Mouse (Mus musculus): Measurements from ENCODE around the gene Cnr2. TPM values are rescaled to one million over a fixed set of nuclear protein-coding genes. Genes with fewer than 3 reads are reported as not detected.

Cnr2 gene
- polyA plus RNA-seq, 1 experiment, result 18.8 TPM

DNA sequence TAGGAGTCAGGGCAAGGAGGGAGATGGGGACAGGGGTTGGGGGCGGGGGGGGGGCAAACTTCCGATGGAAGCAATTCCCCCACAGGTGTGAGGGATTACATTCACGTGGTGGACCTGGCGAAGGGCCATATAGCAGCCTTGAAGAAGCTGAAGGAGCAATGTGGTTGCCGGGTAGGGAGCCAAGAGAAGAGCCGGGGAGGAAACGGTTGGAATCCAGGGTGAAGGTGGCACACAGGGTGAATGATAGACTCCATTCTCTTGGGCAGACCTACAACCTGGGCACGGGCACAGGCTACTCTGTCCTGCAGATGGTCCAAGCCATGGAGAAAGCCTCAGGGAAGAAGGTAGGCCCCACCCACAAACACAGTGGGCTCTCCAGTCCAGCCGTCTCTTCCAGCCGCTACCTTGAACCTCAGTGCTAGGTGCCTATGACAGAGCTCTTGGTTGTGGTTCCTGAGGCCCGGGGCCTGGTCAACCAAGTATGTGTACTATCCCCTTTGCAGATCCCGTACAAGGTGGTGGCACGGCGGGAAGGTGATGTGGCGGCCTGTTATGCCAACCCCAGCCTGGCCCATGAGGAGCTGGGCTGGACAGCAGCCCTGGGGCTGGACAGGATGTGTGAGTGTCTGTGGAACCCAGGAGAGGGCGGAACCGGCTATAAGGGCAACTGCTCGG lies 72.0 kb downstream of the Cnr2 start:
- Histone ChIP-seq H3K4me3 (ENCODE audit: insufficient read depth, low read length) (no peak overlapping the region), H3K27ac (ENCODE audit: insufficient read depth, low read depth, low read length) (no peak overlapping the region), H3K4me1 (ENCODE audit: control insufficient read depth, insufficient read depth, low read length) (peaks cover 13% of the 10 kb centered on the region)
- TF ChIP-seq CTCF (IDR thresholded peaks at IDR 0.05; ENCODE audit: low read depth, low read length) (no peak), POLR2A (IDR thresholded peaks at IDR 0.05; ENCODE audit: borderline replicate concordance, low read depth, low read length) (no peak)

GRCm38 (mm10) chr4:135968271-135968869 lies 73.2 kb downstream of the Cnr2 start:
- H3K4me1 ChIP-seq (ENCODE audit: control insufficient read depth, insufficient read depth, low read length), result peaks cover 19% of the 10 kb centered on the region
- no peak overlapping the region for H3K27ac ChIP-seq (ENCODE audit: insufficient read depth, low read depth, low read length)
- TF ChIP-seq POLR2A (IDR thresholded peaks at IDR 0.05; ENCODE audit: borderline replicate concordance, low read depth, low read length) (no peak), CTCF (IDR thresholded peaks at IDR 0.05; ENCODE audit: low read depth, low read length) (no peak)
- H3K4me3 ChIP-seq (ENCODE audit: insufficient read depth, low read length), result no peak overlapping the region

DNA sequence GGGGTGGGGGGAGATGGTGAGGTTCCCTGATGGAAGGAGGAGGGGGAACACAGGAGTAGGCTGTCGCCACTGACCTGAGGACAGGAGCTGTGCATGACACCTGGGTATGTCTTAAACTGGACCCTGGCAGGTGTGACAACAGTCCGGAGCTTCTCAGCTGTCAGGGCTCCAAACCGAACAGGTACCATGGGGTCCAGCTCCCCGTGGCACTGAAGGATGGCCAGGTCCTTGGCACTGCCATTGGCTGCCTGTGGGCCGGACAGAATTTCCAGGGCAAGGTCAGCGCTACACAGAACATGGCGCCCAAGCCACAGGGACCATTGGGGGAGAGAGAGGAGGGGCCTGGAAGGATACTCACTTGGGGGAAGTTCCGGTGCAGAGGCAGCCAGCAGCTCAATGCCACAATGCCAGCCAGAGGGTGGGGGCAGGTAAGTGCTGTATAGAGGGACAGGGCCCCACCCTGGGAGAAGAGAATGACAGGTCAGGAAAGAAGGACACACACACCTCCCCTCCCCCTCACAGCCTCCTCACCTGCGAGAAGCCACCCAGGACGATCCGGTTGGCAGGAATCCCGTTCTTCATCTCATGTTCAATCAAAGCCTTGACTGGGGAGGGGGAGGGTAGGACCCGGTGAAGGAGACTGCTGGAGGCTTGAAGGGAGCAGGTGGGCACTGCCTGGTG lies 74.0 kb downstream of the Cnr2 start:
- no peak overlapping the region for H3K27ac ChIP-seq (ENCODE audit: insufficient read depth, low read depth, low read length)
- H3K4me3 ChIP-seq (ENCODE audit: insufficient read depth, low read length), result no peak overlapping the region
- TF ChIP-seq POLR2A (IDR thresholded peaks at IDR 0.05; ENCODE audit: borderline replicate concordance, low read depth, low read length) (no peak), CTCF (IDR thresholded peaks at IDR 0.05; ENCODE audit: low read depth, low read length) (no peak)
- peaks cover 27% of the 10 kb centered on the region for H3K4me1 ChIP-seq (ENCODE audit: control insufficient read depth, insufficient read depth, low read length)

Other genes starting within 250 kb of the Cnr2 start
- not detected in 2 replicates for gene Ifnlr1, start 209.1 kb upstream of the Cnr2 start, polyA plus RNA-seq (2012; ENCODE audit: insufficient read depth, insufficient read length, missing spikeins)
- not detected in 2 replicates for gene Il22ra1, start 167.2 kb upstream of the Cnr2 start, polyA plus RNA-seq (2012; ENCODE audit: insufficient read depth, insufficient read length, missing spikeins)
- gene Myom3, start 135.7 kb upstream of the Cnr2 start, polyA plus RNA-seq (2012; ENCODE audit: insufficient read depth, insufficient read length, missing spikeins), result not detected in 2 replicates
- gene Srsf10, start 39.6 kb upstream of the Cnr2 start, polyA plus RNA-seq (2012; ENCODE audit: insufficient read depth, insufficient read length, missing spikeins), result 82.1 and 98.0 TPM in 2 replicates
- 126 and 135 TPM in 2 replicates for gene Pnrc2, start 21.5 kb upstream of the Cnr2 start, polyA plus RNA-seq (2012; ENCODE audit: insufficient read depth, insufficient read length, missing spikeins)
- 418 and 432 TPM in 2 replicates for gene Fuca1, start 25.3 kb downstream of the Cnr2 start, polyA plus RNA-seq (2012; ENCODE audit: insufficient read depth, insufficient read length, missing spikeins)
- gene Hmgcl, start 51.1 kb downstream of the Cnr2 start, polyA plus RNA-seq (2012; ENCODE audit: insufficient read depth, insufficient read length, missing spikeins), result 99.8 and 101 TPM in 2 replicates
- 4.7 and 5.6 TPM in 2 replicates for gene Gale, start 68.3 kb downstream of the Cnr2 start, polyA plus RNA-seq (2012; ENCODE audit: insufficient read depth, insufficient read length, missing spikeins)
- gene Lypla2, start 77.2 kb downstream of the Cnr2 start, polyA plus RNA-seq (2012; ENCODE audit: insufficient read depth, insufficient read length, missing spikeins), result 74.7 and 77.1 TPM in 2 replicates
- gene Pithd1, start 91.9 kb downstream of the Cnr2 start, polyA plus RNA-seq (2012; ENCODE audit: insufficient read depth, insufficient read length, missing spikeins), result 31.0 and 31.5 TPM in 2 replicates
- gene Eloa, start 126.4 kb downstream of the Cnr2 start, polyA plus RNA-seq (2012; ENCODE audit: insufficient read depth, insufficient read length, missing spikeins), result 66.0 and 69.3 TPM in 2 replicates
- gene Rpl11, start 158.0 kb downstream of the Cnr2 start, polyA plus RNA-seq (2012; ENCODE audit: insufficient read depth, insufficient read length, missing spikeins), result 1,501 and 1,718 TPM in 2 replicates
- gene Id3, start 248.1 kb downstream of the Cnr2 start, polyA plus RNA-seq (2012; ENCODE audit: insufficient read depth, insufficient read length, missing spikeins), result 7.7 and 8.4 TPM in 2 replicates